Mouse (Mus musculus) ES-Bruce4 (cell line): ENCODE measurements around the gene Plekha7.

Source experiments
- CTCF ChIP-seq: IDR thresholded peaks from one replicate; pipeline ENCODE4 v1.8.1; 2011; ENCODE audit warnings: low read depth, low read length
- POLR2A ChIP-seq: IDR thresholded peaks from one replicate; pipeline ENCODE4 v1.8.1; 2011; ENCODE audit warnings: low read length; ENCODE audit not compliant: insufficient read depth

DNA sequence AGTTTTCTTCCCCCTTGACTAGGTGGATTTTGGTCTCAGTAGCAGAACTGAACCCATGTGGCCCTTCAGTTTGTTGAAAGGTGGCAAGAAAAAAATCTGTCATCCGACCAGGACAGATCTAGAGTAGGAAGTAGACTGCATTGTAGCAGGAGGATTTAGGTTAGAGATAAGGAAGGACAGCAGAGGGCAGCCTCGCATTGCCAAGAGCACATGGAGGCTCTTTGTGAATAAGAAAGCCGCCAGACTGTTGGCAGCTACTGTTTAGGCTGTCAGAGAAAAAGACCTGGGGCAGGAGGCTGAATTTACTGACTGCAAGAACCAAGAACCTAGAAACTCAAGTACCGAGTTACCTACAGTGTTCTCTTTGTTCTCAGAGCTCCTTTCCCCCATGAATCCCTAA is 176.8 kb downstream of the Plekha7 start:
- TF ChIP-seq POLR2A (no peak), CTCF (no peak)
